Comparison of ENCODE assay signal across 20 mouse cellular contexts in the genomic region with DNA sequence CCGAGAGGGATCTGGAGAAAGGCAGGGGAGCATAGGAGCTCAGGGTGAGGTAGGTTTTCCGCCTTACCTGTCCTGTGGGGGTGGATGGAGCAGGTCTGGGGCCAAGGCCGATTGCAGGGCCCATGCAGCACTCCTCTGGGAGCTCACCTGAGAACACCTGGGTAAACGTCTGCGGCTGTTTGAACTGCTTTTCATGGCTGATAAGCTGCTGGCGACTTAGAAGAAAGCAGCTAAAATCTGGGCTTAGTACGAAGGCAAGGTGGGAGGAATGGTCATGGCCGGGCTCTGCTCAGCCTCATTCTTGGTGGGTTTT. TPM values are rescaled to one million over a fixed set of nuclear protein-coding genes. Genes with fewer than 3 reads are reported as not detected.
DNase-seq lines count a peak whose midpoint lies in the region; ATAC-seq and TF ChIP-seq lines count a peak whose summit lies in the region.
"Had no signal": no experiment of that assay in that cellular context is flagged by ENCODE, and none has a peak within 500 bp of the region (broad histone marks: within the 10 kb centered on the region; RNA-seq: fewer than 3 reads in every experiment).

No protein-coding gene starts in this region.

- H3K27ac ChIP-seq in heart, embryonic 15.5 days, result 0 out of 2 replicates have a peak overlapping the region, but pooled peaks have one; percentile 12
- no peak overlapping the region for H3K27ac ChIP-seq in heart, embryonic 10.5 days
- peak overlapping the region; percentile 75 for H3K27ac ChIP-seq in lung, embryonic 16.5 days (ENCODE audit: low read length)
- no peak overlapping the region for H3K27ac ChIP-seq in intestine, postnatal 0 days (ENCODE audit: low read depth, low read length)
- peak overlapping the region; percentile 85 for H3K27ac ChIP-seq in stomach, postnatal 0 days (replicated peaks)
- H3K27ac ChIP-seq: forebrain, embryonic 13.5 days; hindbrain, embryonic 12.5 days; kidney, postnatal 0 days; layer of hippocampus, adult 2 months; liver, embryonic 15.5 days; neural tube, embryonic 13.5 days had no signal

- H3K4me1 ChIP-seq in heart, embryonic 15.5 days (replicated peaks), result peaks cover 8% of the 10 kb centered on the region
- H3K4me1 ChIP-seq in heart, embryonic 10.5 days, result peaks cover 8% of the 10 kb centered on the region; the same call in 1 of the 2 replicates
- no peaks in the 10 kb centered on the region; the same call in 1 of the 2 replicates for H3K4me1 ChIP-seq in lung, embryonic 16.5 days (replicated peaks; ENCODE audit: control insufficient read depth, insufficient read depth, low read length)
- no peaks in the 10 kb centered on the region for H3K4me1 ChIP-seq in intestine, postnatal 0 days (replicated peaks; ENCODE audit: control insufficient read depth, insufficient read depth, low read length)
- no peaks in the 10 kb centered on the region for H3K4me1 ChIP-seq in stomach, postnatal 0 days (replicated peaks; ENCODE audit: control insufficient read depth, insufficient read depth)

- H3K9me3 ChIP-seq in heart, embryonic 15.5 days (replicated peaks), result no peaks in the 10 kb centered on the region
- no peaks in the 10 kb centered on the region for H3K9me3 ChIP-seq in heart, embryonic 10.5 days
- no peaks in the 10 kb centered on the region for H3K9me3 ChIP-seq in lung, embryonic 16.5 days (ENCODE audit: control insufficient read depth, low read length)
- H3K9me3 ChIP-seq in intestine, postnatal 0 days (ENCODE audit: control insufficient read depth), result no peaks in the 10 kb centered on the region
- H3K9me3 ChIP-seq in stomach, postnatal 0 days (ENCODE audit: control insufficient read depth, low read length), result no peaks in the 10 kb centered on the region
- H3K9me3 ChIP-seq: forebrain, embryonic 13.5 days; hindbrain, embryonic 12.5 days; liver, embryonic 15.5 days; neural tube, embryonic 13.5 days had no signal

- 63% methylated on average over 8 of the region's 8 CpGs for WGBS in heart, embryonic 15.5 days
- WGBS in heart, embryonic 10.5 days, result 54% methylated on average over 8 of the region's 8 CpGs
- 36% methylated on average over 8 of the region's 8 CpGs for WGBS in lung, embryonic 16.5 days
- WGBS in intestine, postnatal 0 days, result 33% methylated on average over 8 of the region's 8 CpGs
- 43% methylated on average over 8 of the region's 8 CpGs for WGBS in stomach, postnatal 0 days

- H3K4me2 ChIP-seq in heart, embryonic 15.5 days, result no peak overlapping the region; the same call in 1 of the 2 replicates
- H3K4me2 ChIP-seq in lung, embryonic 16.5 days (ENCODE audit: low read depth, low read length), result peak overlapping the region; percentile 51
- 0 out of 2 replicates have a peak overlapping the region, but pooled peaks have one; percentile 24 for H3K4me2 ChIP-seq in intestine, postnatal 0 days (replicated peaks; ENCODE audit: low read depth)
- H3K4me2 ChIP-seq in stomach, postnatal 0 days (replicated peaks; ENCODE audit: low read depth), result peak overlapping the region; percentile 45
- H3K4me2 ChIP-seq: forebrain, embryonic 13.5 days; hindbrain, embryonic 12.5 days; liver, embryonic 15.5 days; neural tube, embryonic 13.5 days had no signal

- 0 out of 2 replicates have a peak, but pooled peaks cover 5% of the 10 kb centered on the region for H3K27me3 ChIP-seq in heart, embryonic 15.5 days
- peaks cover 15% of the 10 kb centered on the region for H3K27me3 ChIP-seq in heart, embryonic 10.5 days (ENCODE audit: insufficient read depth, poor library complexity, severe bottlenecking)
- no peaks in the 10 kb centered on the region for H3K27me3 ChIP-seq in lung, embryonic 16.5 days (ENCODE audit: control insufficient read depth, insufficient read depth, low read depth, low read length)
- H3K27me3 ChIP-seq in intestine, postnatal 0 days (replicated peaks; ENCODE audit: control insufficient read depth, insufficient read depth, low read length), result no peaks in the 10 kb centered on the region
- H3K27me3 ChIP-seq in stomach, postnatal 0 days (ENCODE audit: control insufficient read depth, insufficient read depth, low read length), result no peaks in the 10 kb centered on the region
- H3K27me3 ChIP-seq: forebrain, embryonic 13.5 days; hindbrain, embryonic 12.5 days; liver, embryonic 15.5 days; neural tube, embryonic 13.5 days had no signal

- no peaks in the 10 kb centered on the region for H3K36me3 ChIP-seq in heart, embryonic 15.5 days
- H3K36me3 ChIP-seq in heart, embryonic 10.5 days, result no peaks in the 10 kb centered on the region
- H3K36me3 ChIP-seq in lung, embryonic 16.5 days (ENCODE audit: control insufficient read depth, insufficient read depth, low read length), result no peaks in the 10 kb centered on the region
- no peaks in the 10 kb centered on the region for H3K36me3 ChIP-seq in intestine, postnatal 0 days (ENCODE audit: control insufficient read depth, insufficient read depth)
- no peaks in the 10 kb centered on the region for H3K36me3 ChIP-seq in stomach, postnatal 0 days (ENCODE audit: control insufficient read depth, insufficient read depth, low read length)
- H3K36me3 ChIP-seq: hindbrain, embryonic 12.5 days; liver, embryonic 15.5 days; neural tube, embryonic 13.5 days had no signal

- 0 out of 2 replicates have a peak, but pooled peaks have one; percentile 2 for ATAC-seq in heart, embryonic 15.5 days (replicated peaks; ENCODE audit: insufficient number of reproducible peaks, insufficient read depth, low FRiP score, low read depth)
- ATAC-seq in lung, embryonic 16.5 days (ENCODE audit: low read depth), result peak; percentile 75
- peak; percentile 66 for ATAC-seq in intestine, postnatal 0 days
- ATAC-seq in stomach, postnatal 0 days (ENCODE audit: low FRiP score, low TSS enrichment), result peak; percentile 87
- ATAC-seq: forebrain, embryonic 13.5 days; inflammation-experienced regulatory T-cells, adult 6 months had no signal

- no peak overlapping the region for H3K4me3 ChIP-seq in heart, embryonic 15.5 days
- H3K4me3 ChIP-seq in heart, embryonic 10.5 days, result no peak overlapping the region
- H3K4me3 ChIP-seq in lung, embryonic 16.5 days (ENCODE audit: low read length), result peak overlapping the region; percentile 28
- no peak overlapping the region for H3K4me3 ChIP-seq in intestine, postnatal 0 days (ENCODE audit: low read depth, low read length)
- H3K4me3 ChIP-seq in stomach, postnatal 0 days (ENCODE audit: low read depth, low read length), result peak overlapping the region; percentile 27; the same call in 1 of the 2 replicates
- H3K4me3 ChIP-seq: forebrain, embryonic 13.5 days; hindbrain, embryonic 12.5 days; layer of hippocampus, adult 2 months; liver, embryonic 15.5 days; neural tube, embryonic 13.5 days had no signal

- DNase-seq in heart, embryonic 10.5 days (ENCODE audit: low spot score), result no peak
- no peak for DNase-seq in lung, postnatal 36 days
- DNase-seq in stomach, postnatal 0 days (ENCODE audit: low spot score), result no peak
- no peak for DNase-seq in spleen, postnatal 4 days (ENCODE audit: low spot score in 2 of 2)
- DNase-seq in urinary bladder, postnatal 4 days (ENCODE audit: low spot score in 2 of 2), result no peak
- DNase-seq: adrenal gland, postnatal 25 days; cerebellum, adult 2 months; left cerebral cortex, postnatal 4 days; right cerebral cortex, postnatal 14 days; thymus, adult 18-20 months had no signal

- no peak overlapping the region for H3K9ac ChIP-seq in heart, embryonic 15.5 days
- peak overlapping the region; percentile 8; the same call in 1 of the 2 replicates for H3K9ac ChIP-seq in lung, embryonic 16.5 days (ENCODE audit: low read length)
- H3K9ac ChIP-seq in intestine, postnatal 0 days (ENCODE audit: low read depth, low read length), result no peak overlapping the region
- peak overlapping the region; percentile 45; the same call in 1 of the 2 replicates for H3K9ac ChIP-seq in stomach, postnatal 0 days (ENCODE audit: low read length)
- H3K9ac ChIP-seq: forebrain, embryonic 13.5 days; hindbrain, embryonic 12.5 days; liver, embryonic 15.5 days; neural tube, embryonic 13.5 days had no signal

- TF ChIP-seq CTCF in intestine, postnatal 0 days (IDR thresholded peaks at IDR 0.05; ENCODE audit: low read depth), result no peak
- TF ChIP-seq CTCF in stomach, postnatal 0 days (IDR thresholded peaks at IDR 0.05; ENCODE audit: low read depth), result no peak

- no peak for TF ChIP-seq EP300 in stomach, postnatal 0 days (optimal IDR thresholded peaks at IDR 0.05)

RNA-seq across cellular contexts. Expression of gene G0s2, which starts 29.0 kb away (rescaled TPM):
- 103 and 106 TPM in 2 replicates for polyA plus RNA-seq in heart, embryonic 15.5 days (2015; fragmentation: Nextera tagmentation; extraction: Ambion mirVana)
- 36.1 and 44.0 TPM in 2 replicates for polyA plus RNA-seq in heart, embryonic 10.5 days (2016; fragmentation: Nextera tagmentation; extraction: Ambion mirVana)
- polyA plus RNA-seq in lung, embryonic 16.5 days (2015; fragmentation: Nextera tagmentation; extraction: Ambion mirVana), result 263 and 312 TPM in 2 replicates
- 10.1 and 11.7 TPM in 2 replicates for polyA plus RNA-seq in intestine, postnatal 0 days (2015; fragmentation: Nextera tagmentation; extraction: Ambion mirVana)
- polyA plus RNA-seq in stomach, postnatal 0 days (2015; fragmentation: Nextera tagmentation; extraction: Ambion mirVana), result 20.8 and 27.4 TPM in 2 replicates

RNA-seq across cellular contexts. Expression of gene Hsd11b1, which starts 38.2 kb away (rescaled TPM):
- 1.9 and 4.6 TPM in 2 replicates for polyA plus RNA-seq in heart, embryonic 15.5 days (2015; fragmentation: Nextera tagmentation; extraction: Ambion mirVana)
- polyA plus RNA-seq in heart, embryonic 10.5 days (2016; fragmentation: Nextera tagmentation; extraction: Ambion mirVana), result 1.0 and 2.2 TPM in 2 replicates
- 64.3 and 86.1 TPM in 2 replicates for polyA plus RNA-seq in lung, embryonic 16.5 days (2015; fragmentation: Nextera tagmentation; extraction: Ambion mirVana)
- 2.7 and 3.2 TPM in 2 replicates for polyA plus RNA-seq in intestine, postnatal 0 days (2015; fragmentation: Nextera tagmentation; extraction: Ambion mirVana)
- polyA plus RNA-seq in stomach, postnatal 0 days (2015; fragmentation: Nextera tagmentation; extraction: Ambion mirVana), result 2.8 and 3.0 TPM in 2 replicates
- polyA plus RNA-seq: neural tube, embryonic 13.5 days had no signal

Comparison
In these comparisons a context has a peak if more than half of its experiments do, and no peak if none do; other contexts are left out.
1. H3K27ac ChIP-seq: peak in heart, embryonic 15.5 days (single experiment), lung, embryonic 16.5 days (single experiment) and stomach, postnatal 0 days (single experiment); none in heart, embryonic 10.5 days (single experiment) and intestine, postnatal 0 days (single experiment).
2. ATAC-seq: peak in every context shown above with its lines; median percentile 87 in stomach, postnatal 0 days; 75 in lung, embryonic 16.5 days; 66 in intestine, postnatal 0 days; 2 in heart, embryonic 15.5 days.
3. H3K4me3 ChIP-seq: peak in lung, embryonic 16.5 days (single experiment) and stomach, postnatal 0 days (single experiment); none in heart, embryonic 15.5 days (single experiment), heart, embryonic 10.5 days (single experiment) and intestine, postnatal 0 days (single experiment).
4. H3K9ac ChIP-seq: peak in lung, embryonic 16.5 days (single experiment) and stomach, postnatal 0 days (single experiment); none in heart, embryonic 15.5 days (single experiment) and intestine, postnatal 0 days (single experiment).
5. RNA of gene Hsd11b1, which starts 38.2 kb away (polyA plus RNA-seq): 64.3 to 86.1 TPM in lung, embryonic 16.5 days; 2.7 to 3.2 TPM in intestine, postnatal 0 days, 2.8 to 3.0 TPM in stomach, postnatal 0 days, 1.9 to 4.6 TPM in heart, embryonic 15.5 days and 1.0 to 2.2 TPM in heart, embryonic 10.5 days; every median in the first group is over 10 times any median in the second.